Mouse (Mus musculus): Measurements from ENCODE around the gene 2310009B15Rik. TPM values are rescaled to one million over a fixed set of nuclear protein-coding genes. Genes with fewer than 3 reads are reported as not detected.

2310009B15Rik gene
- polyA plus RNA-seq, 1 experiment = 4.5 TPM

- no peak overlapping the region for H3K4me3 ChIP-seq (replicated peaks)
- TF ChIP-seq TAL1 (IDR thresholded peaks at IDR 0.05; ENCODE audit: low read length) = no peak
- no peak for TF ChIP-seq GATA1 (IDR thresholded peaks at IDR 0.05; ENCODE audit: low read length)
- H3K27me3 ChIP-seq (ENCODE audit: control insufficient read depth) = peaks cover 100% of the 10 kb centered on the region
- no peaks in the 10 kb centered on the region for H3K36me3 ChIP-seq (ENCODE audit: control insufficient read depth)
- peaks cover 13% of the 10 kb centered on the region; the same call in 1 of the 2 replicates for H3K9me3 ChIP-seq (ENCODE audit: control insufficient read depth, low read length)
- H3K4me1 ChIP-seq (ENCODE audit: control insufficient read depth) = no peaks in the 10 kb centered on the region; the same call in 1 of the 2 replicates
Observed at GRCm38 (mm10) chr1:138844166-138844565, 12.5 kb downstream of the 2310009B15Rik start.

GRCm38 (mm10) chr1:138843361-138844091 is 13.1 kb downstream of the 2310009B15Rik start:
- TF ChIP-seq TAL1 (IDR thresholded peaks at IDR 0.05; ENCODE audit: low read length) (no peak), GATA1 (IDR thresholded peaks at IDR 0.05; ENCODE audit: low read length) (no peak)
- Histone ChIP-seq H3K36me3 (ENCODE audit: control insufficient read depth) (no peaks in the 10 kb centered on the region), H3K4me3 (replicated peaks) (no peak overlapping the region), H3K4me1 (ENCODE audit: control insufficient read depth) (no peaks in the 10 kb centered on the region; the same call in 1 of the 2 replicates), H3K27me3 (ENCODE audit: control insufficient read depth) (peaks cover 100% of the 10 kb centered on the region), H3K9me3 (ENCODE audit: control insufficient read depth, low read length) (peaks cover 13% of the 10 kb centered on the region; the same call in 1 of the 2 replicates)

- Histone ChIP-seq H3K9me3 (ENCODE audit: control insufficient read depth, low read length) (peaks cover 13% of the 10 kb centered on the region; the same call in 1 of the 2 replicates), H3K27me3 (ENCODE audit: control insufficient read depth) (peaks cover 100% of the 10 kb centered on the region), H3K4me1 (ENCODE audit: control insufficient read depth) (no peaks in the 10 kb centered on the region), H3K4me3 (replicated peaks) (no peak overlapping the region), H3K36me3 (ENCODE audit: control insufficient read depth) (no peaks in the 10 kb centered on the region)
- TF ChIP-seq TAL1 (IDR thresholded peaks at IDR 0.05; ENCODE audit: low read length) (no peak), GATA1 (IDR thresholded peaks at IDR 0.05; ENCODE audit: low read length) (no peak)
Observed at GRCm38 (mm10) chr1:138842756-138843155, 13.9 kb downstream of the 2310009B15Rik start.

GRCm38 (mm10) chr1:138842315-138842714 is 14.3 kb downstream of the 2310009B15Rik start:
- TF ChIP-seq TAL1 (IDR thresholded peaks at IDR 0.05; ENCODE audit: low read length) (no peak), GATA1 (IDR thresholded peaks at IDR 0.05; ENCODE audit: low read length) (no peak)
- Histone ChIP-seq H3K4me1 (ENCODE audit: control insufficient read depth) (no peaks in the 10 kb centered on the region), H3K27me3 (ENCODE audit: control insufficient read depth) (peaks cover 100% of the 10 kb centered on the region), H3K9me3 (ENCODE audit: control insufficient read depth, low read length) (peaks cover 13% of the 10 kb centered on the region; the same call in 1 of the 2 replicates), H3K36me3 (ENCODE audit: control insufficient read depth) (no peaks in the 10 kb centered on the region), H3K4me3 (replicated peaks) (no peak overlapping the region)

- peaks cover 13% of the 10 kb centered on the region; the same call in 1 of the 2 replicates for H3K9me3 ChIP-seq (ENCODE audit: control insufficient read depth, low read length)
- H3K4me3 ChIP-seq (replicated peaks) = no peak overlapping the region
- TF ChIP-seq TAL1 (IDR thresholded peaks at IDR 0.05; ENCODE audit: low read length) = no peak
- TF ChIP-seq GATA1 (IDR thresholded peaks at IDR 0.05; ENCODE audit: low read length) = no peak
- H3K4me1 ChIP-seq (ENCODE audit: control insufficient read depth) = no peaks in the 10 kb centered on the region
- H3K27me3 ChIP-seq (ENCODE audit: control insufficient read depth) = peaks cover 100% of the 10 kb centered on the region
- H3K36me3 ChIP-seq (ENCODE audit: control insufficient read depth) = no peaks in the 10 kb centered on the region
Observed at GRCm38 (mm10) chr1:138841306-138842095, 15.2 kb downstream of the 2310009B15Rik start.

GRCm38 (mm10) chr1:138840440-138841305 is 16.0 kb downstream of the 2310009B15Rik start:
- H3K4me3 ChIP-seq (replicated peaks) = no peak overlapping the region
- no peaks in the 10 kb centered on the region for H3K4me1 ChIP-seq (ENCODE audit: control insufficient read depth)

GRCm38 (mm10) chr1:138839809-138840430 is 16.7 kb downstream of the 2310009B15Rik start:
- Histone ChIP-seq H3K4me3 (replicated peaks) (no peak overlapping the region), H3K27me3 (ENCODE audit: control insufficient read depth) (peaks cover 100% of the 10 kb centered on the region), H3K9me3 (ENCODE audit: control insufficient read depth, low read length) (peaks cover 10% of the 10 kb centered on the region; the same call in 1 of the 2 replicates), H3K36me3 (ENCODE audit: control insufficient read depth) (no peaks in the 10 kb centered on the region), H3K4me1 (ENCODE audit: control insufficient read depth) (no peaks in the 10 kb centered on the region)
- no peak for TF ChIP-seq GATA1 (IDR thresholded peaks at IDR 0.05; ENCODE audit: low read length)
- no peak for TF ChIP-seq TAL1 (IDR thresholded peaks at IDR 0.05; ENCODE audit: low read length)

More at GRCm38 (mm10) chr1:138840440-138841305, 16.0 kb downstream of the 2310009B15Rik start:
- TF ChIP-seq TAL1 (IDR thresholded peaks at IDR 0.05; ENCODE audit: low read length) (no peak), GATA1 (IDR thresholded peaks at IDR 0.05; ENCODE audit: low read length) (no peak)
- H3K27me3 ChIP-seq (ENCODE audit: control insufficient read depth) = peaks cover 100% of the 10 kb centered on the region
- peaks cover 10% of the 10 kb centered on the region; the same call in 1 of the 2 replicates for H3K9me3 ChIP-seq (ENCODE audit: control insufficient read depth, low read length)
- H3K36me3 ChIP-seq (ENCODE audit: control insufficient read depth) = no peaks in the 10 kb centered on the region

GRCm38 (mm10) chr1:138839291-138839690 is 17.4 kb downstream of the 2310009B15Rik start:
- Histone ChIP-seq H3K27me3 (ENCODE audit: control insufficient read depth) (peaks cover 100% of the 10 kb centered on the region), H3K9me3 (ENCODE audit: control insufficient read depth, low read length) (peaks cover 10% of the 10 kb centered on the region; the same call in 1 of the 2 replicates), H3K4me3 (replicated peaks) (no peak overlapping the region), H3K4me1 (ENCODE audit: control insufficient read depth) (no peaks in the 10 kb centered on the region), H3K36me3 (ENCODE audit: control insufficient read depth) (no peaks in the 10 kb centered on the region)
- TF ChIP-seq GATA1 (IDR thresholded peaks at IDR 0.05; ENCODE audit: low read length) (no peak), TAL1 (IDR thresholded peaks at IDR 0.05; ENCODE audit: low read length) (no peak)

Data from erythroblast, embryonic 14.5 days (primary cell).